Mouse (Mus musculus) midbrain, embryonic 12.5 days (tissue): ENCODE measurements around the gene Cep41. TPM values are rescaled to one million over a fixed set of nuclear protein-coding genes. Genes with fewer than 3 reads are reported as not detected.

ENCODE experiments used
- ATAC-seq: fragments of 200-750 bp; cut with Nextera tagmentation; 2 replicates; pipeline ENCODE4 v1.8.0; 2017; ENCODE audit warnings: low read depth, moderate TSS enrichment, moderate library complexity; ENCODE audit not compliant: low FRiP score
- H3K27ac ChIP-seq: fragments of 300-500 bp; sonication (generic); replicated peaks from 2 replicates; pipeline ENCODE4 v1.5.1; 2016; ENCODE audit warnings: mild to moderate bottlenecking
- H3K27me3 ChIP-seq: fragments of 300-500 bp; sonication (generic); 2 replicates; pipeline ENCODE4 v1.6.1; 2016; ENCODE audit warnings: mild to moderate bottlenecking
- H3K36me3 ChIP-seq: fragments of 300-500 bp; sonication (generic); 2 replicates; pipeline ENCODE4 v1.6.1; 2016
- H3K4me1 ChIP-seq: fragments of 300-500 bp; sonication (generic); 2 replicates; pipeline ENCODE4 v1.6.1; 2016
- H3K4me2 ChIP-seq: fragments of 300-500 bp; sonication (generic); replicated peaks from 2 replicates; pipeline ENCODE4 v1.6.1; 2016; ENCODE audit warnings: mild to moderate bottlenecking, moderate library complexity
- H3K4me3 ChIP-seq: fragments of 300-500 bp; sonication (generic); 2 replicates; pipeline ENCODE4 v1.5.1; 2016; ENCODE audit warnings: mild to moderate bottlenecking
- H3K9ac ChIP-seq: fragments of 300-500 bp; sonication (generic); replicated peaks from 2 replicates; pipeline ENCODE4 v1.6.1; 2016; ENCODE audit warnings: mild to moderate bottlenecking, moderate library complexity
- H3K9me3 ChIP-seq: fragments of 300-500 bp; sonication (generic); 2 replicates; pipeline ENCODE4 v1.6.1; 2016; ENCODE audit warnings: mild to moderate bottlenecking
- WGBS: fragments of 180-500 bp; shearing (Covaris S2); methylation state at CpG from one replicate; pipeline ENCODE4 v1.1.7; 2016; 5-methylcytosine and 5-hydroxymethylcytosine counted together
- polyA plus RNA-seq: library from polyadenylated mRNA; unstranded; fragments of >200 nt; fragmentation: Nextera tagmentation; extraction: Ambion mirVana; gene quantifications from 2 replicates; pipeline ENCODE4 v1.2.1, GENCODE M21; 2016

Cep41 gene
- polyA plus RNA-seq, 1 experiment from 2014 or later, result 20.1 TPM

DNA sequence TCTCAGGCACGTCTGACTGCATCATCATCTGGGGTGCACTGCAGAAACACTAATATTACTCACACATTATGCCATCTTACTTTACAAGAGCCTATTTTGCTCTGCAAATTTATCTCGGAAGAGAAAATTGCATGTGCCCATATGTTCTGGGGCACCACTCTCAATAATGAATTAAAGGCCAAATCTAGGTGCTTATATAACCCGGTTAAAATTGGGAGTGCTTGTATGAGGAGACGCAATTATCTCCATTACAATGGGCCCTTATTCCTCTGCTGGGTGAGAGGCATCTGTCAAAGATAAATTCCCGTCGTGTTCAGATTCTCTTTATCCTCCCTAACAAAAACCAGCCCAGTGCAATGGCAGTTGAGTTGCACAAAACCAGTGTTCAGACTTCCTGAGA, 28.8 kb downstream of the Cep41 start:
- H3K36me3 ChIP-seq, result no peaks in the 10 kb centered on the region
- H3K4me3 ChIP-seq, result no peak overlapping the region
- no peak overlapping the region for H3K9ac ChIP-seq
- no peak overlapping the region for H3K4me2 ChIP-seq
- H3K27me3 ChIP-seq, result no peaks in the 10 kb centered on the region
- peaks cover 34% of the 10 kb centered on the region for H3K4me1 ChIP-seq
- H3K27ac ChIP-seq, result peak overlapping the region; percentile 52
- 26% methylated on average over 6 of the region's 6 CpGs for WGBS
- ATAC-seq, result no peak
- H3K9me3 ChIP-seq, result no peaks in the 10 kb centered on the region

DNA sequence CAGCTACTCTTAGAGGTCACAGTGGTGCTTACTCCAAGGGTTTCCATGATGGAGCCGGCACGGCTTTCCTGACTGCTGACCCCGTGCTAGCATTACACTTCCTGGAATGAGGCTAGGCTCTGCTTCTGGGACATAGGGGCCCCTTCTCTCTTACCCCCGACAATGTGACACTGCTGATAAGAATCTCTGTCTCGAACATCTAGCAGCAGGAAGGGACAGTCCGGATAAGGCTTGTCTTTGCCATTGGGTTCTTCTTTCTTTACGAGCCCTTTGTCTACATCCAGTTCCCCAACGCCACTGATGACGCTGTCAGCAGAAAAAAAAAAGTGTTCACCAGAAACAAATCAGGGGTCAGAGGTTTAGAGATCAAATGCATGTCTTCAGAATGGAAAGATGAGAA, 34.9 kb downstream of the Cep41 start:
- H3K36me3 ChIP-seq, result peaks cover 4% of the 10 kb centered on the region; the same call in 1 of the 2 replicates
- peaks cover 32% of the 10 kb centered on the region for H3K4me1 ChIP-seq
- H3K27me3 ChIP-seq, result no peaks in the 10 kb centered on the region
- H3K4me2 ChIP-seq, result no peak overlapping the region
- no peak overlapping the region for H3K27ac ChIP-seq
- ATAC-seq, result no peak
- 76% methylated on average over 9 of the region's 9 CpGs for WGBS
- no peak overlapping the region for H3K4me3 ChIP-seq
- H3K9me3 ChIP-seq, result no peaks in the 10 kb centered on the region
- no peak overlapping the region for H3K9ac ChIP-seq

DNA sequence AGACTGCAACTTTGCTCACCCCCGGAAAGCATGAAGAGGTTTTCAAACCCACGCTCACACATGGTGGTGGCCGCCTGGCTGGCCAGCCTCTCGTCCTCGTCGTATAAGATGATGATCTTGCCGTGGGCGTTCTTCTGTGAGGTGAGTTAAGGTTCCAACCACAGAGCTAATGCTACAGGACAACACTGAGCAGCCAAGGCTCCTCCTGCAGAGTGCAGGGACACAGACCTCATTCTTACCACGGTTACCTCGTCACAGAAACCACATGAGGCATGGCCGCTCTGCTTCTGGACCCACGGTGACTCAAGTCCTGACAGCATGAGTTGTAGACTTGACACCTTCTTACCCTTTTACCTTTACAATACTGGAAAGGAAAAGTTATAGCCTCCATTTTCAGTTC, 36.3 kb downstream of the Cep41 start:
- H3K27ac ChIP-seq, result no peak overlapping the region
- peaks cover 44% of the 10 kb centered on the region for H3K4me1 ChIP-seq

DNA sequence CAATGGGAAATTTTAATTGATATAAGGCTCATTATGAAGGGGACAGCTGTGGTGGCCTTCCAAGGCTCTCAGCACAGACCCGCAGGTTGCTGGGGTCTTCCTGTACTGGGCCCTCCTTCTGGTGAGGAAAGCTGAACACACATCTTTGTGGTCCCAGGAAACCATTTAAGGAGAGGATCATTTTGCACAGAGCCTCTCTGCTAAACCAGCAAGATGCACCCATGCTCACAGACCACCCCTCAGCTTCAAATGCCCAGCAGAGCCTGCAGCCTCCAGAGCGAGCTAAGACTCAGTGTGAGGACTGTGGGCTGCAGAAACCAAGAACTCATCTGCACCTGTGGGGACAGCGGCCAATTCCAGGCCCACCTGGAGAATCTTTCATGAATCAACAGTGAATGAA, 38.6 kb downstream of the Cep41 start:
- H3K4me3 ChIP-seq, result no peak overlapping the region
- WGBS, result 79% methylated on average over 3 of the region's 3 CpGs
- H3K36me3 ChIP-seq, result peaks cover 4% of the 10 kb centered on the region; the same call in 1 of the 2 replicates
- peak overlapping the region; percentile 73 for H3K27ac ChIP-seq
- ATAC-seq, result peak; percentile 27; the same call in 1 of the 2 replicates
- no peak overlapping the region for H3K4me2 ChIP-seq
- no peaks in the 10 kb centered on the region for H3K27me3 ChIP-seq
- no peak overlapping the region for H3K9ac ChIP-seq
- H3K9me3 ChIP-seq, result no peaks in the 10 kb centered on the region
- H3K4me1 ChIP-seq, result peaks cover 44% of the 10 kb centered on the region

More for the DNA sequence above, 36.3 kb downstream of the Cep41 start:
- no peak for ATAC-seq
- Histone ChIP-seq H3K9me3 (no peaks in the 10 kb centered on the region), H3K4me2 (no peak overlapping the region), H3K36me3 (peaks cover 4% of the 10 kb centered on the region; the same call in 1 of the 2 replicates), H3K4me3 (no peak overlapping the region), H3K9ac (no peak overlapping the region), H3K27me3 (no peaks in the 10 kb centered on the region)
- WGBS, result 97% methylated on average over 12 of the region's 12 CpGs

DNA sequence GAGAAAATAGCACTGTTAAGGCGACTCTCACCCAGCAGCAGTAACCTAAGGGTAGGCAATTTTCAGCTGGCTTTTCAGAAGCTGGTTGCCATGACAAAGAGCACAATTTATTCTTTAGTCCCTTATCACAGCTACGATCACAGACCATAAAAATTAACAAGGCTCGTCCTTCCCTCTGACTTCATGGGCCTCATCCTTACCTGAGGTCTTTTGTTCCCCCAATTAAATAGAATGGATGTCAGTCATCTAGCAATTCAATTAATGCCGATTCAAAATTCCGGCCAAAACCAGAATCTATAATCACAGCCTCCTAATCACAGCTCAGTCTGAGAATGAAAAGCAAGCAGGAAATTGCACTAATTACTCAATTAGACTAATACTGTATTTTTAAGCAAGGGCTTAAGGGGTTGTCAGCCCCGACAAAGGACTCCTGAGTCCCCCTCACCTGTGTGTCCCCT, 39.1 kb downstream of the Cep41 start:
- Histone ChIP-seq H3K4me2 (no peak overlapping the region), H3K9me3 (no peaks in the 10 kb centered on the region), H3K4me1 (peaks cover 44% of the 10 kb centered on the region), H3K27me3 (no peaks in the 10 kb centered on the region), H3K27ac (peak overlapping the region; percentile 73), H3K36me3 (peaks cover 4% of the 10 kb centered on the region; the same call in 1 of the 2 replicates), H3K9ac (no peak overlapping the region), H3K4me3 (no peak overlapping the region)
- ATAC-seq, result peak; percentile 47; the same call in 1 of the 2 replicates
- WGBS, result 29% methylated on average over 6 of the region's 6 CpGs

DNA sequence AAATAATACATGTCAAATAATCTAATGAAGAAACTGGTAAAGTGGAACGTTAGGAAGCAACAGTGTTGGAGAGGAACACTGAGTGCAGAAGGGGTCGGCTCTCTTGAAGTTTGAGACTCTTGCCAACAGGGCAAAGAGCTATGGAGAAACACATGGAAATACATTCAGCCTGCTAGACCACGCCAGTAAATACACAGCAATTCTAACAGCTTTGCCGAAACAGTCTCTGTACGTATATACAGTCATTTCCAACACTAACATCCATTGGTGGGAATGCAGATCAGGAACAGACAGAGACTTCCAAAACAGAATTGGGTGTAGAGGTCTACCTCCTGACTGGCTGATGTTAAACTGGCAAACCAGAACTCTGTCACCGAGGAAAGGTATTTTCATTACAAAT, 40.0 kb downstream of the Cep41 start:
- no peaks in the 10 kb centered on the region for H3K27me3 ChIP-seq
- peak overlapping the region; percentile 73 for H3K27ac ChIP-seq
- no peak overlapping the region for H3K4me2 ChIP-seq
- H3K9ac ChIP-seq, result no peak overlapping the region
- no peaks in the 10 kb centered on the region for H3K9me3 ChIP-seq
- ATAC-seq, result no peak
- H3K4me3 ChIP-seq, result no peak overlapping the region
- H3K4me1 ChIP-seq, result peaks cover 44% of the 10 kb centered on the region
- peaks cover 4% of the 10 kb centered on the region; the same call in 1 of the 2 replicates for H3K36me3 ChIP-seq
- WGBS, result 90% methylated on average over 6 of the region's 6 CpGs

DNA sequence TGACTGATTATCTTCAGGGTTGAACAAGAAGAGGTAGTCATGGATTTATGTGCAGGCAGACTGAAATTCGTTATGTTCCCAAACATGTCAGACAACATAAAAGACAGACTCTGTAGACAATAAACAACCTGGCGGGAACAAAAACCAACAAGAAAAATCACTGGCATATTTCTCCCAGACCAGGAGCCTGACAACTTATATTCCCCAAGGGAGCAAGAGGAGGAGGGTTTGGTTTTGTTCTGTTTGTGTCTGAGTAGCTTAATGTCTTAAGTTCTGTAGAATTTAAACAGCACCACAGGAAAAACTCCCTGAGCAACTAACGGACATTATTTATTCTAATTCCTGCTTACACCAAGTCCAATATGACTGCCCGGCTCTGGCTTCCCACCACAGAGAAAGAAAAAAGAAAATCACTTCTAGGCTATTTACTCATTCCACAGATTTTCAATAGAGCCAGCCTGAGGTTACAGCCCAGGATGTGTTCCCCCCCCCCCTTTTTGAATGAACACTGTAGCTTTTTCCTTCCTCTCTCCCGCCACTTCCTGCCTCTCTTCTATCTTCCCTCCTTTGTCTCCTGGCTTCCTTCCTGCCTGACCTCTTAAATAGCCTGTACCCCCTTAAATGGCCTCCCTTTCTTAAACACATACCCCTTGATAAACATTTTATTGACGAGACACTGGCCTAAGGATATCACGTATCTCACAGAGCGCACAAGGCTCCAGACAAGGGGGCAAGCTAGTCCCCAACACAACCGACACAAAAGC, 40.9 kb downstream of the Cep41 start:
- no peaks in the 10 kb centered on the region for H3K9me3 ChIP-seq
- peaks cover 44% of the 10 kb centered on the region for H3K4me1 ChIP-seq
- peaks cover 4% of the 10 kb centered on the region; the same call in 1 of the 2 replicates for H3K36me3 ChIP-seq
- no peak overlapping the region for H3K4me2 ChIP-seq
- no peak overlapping the region for H3K9ac ChIP-seq
- H3K27me3 ChIP-seq, result no peaks in the 10 kb centered on the region
- 62% methylated on average over 9 of the region's 9 CpGs for WGBS
- peak overlapping the region; percentile 68 for H3K27ac ChIP-seq
- H3K4me3 ChIP-seq, result no peak overlapping the region
- ATAC-seq, result no peak

DNA sequence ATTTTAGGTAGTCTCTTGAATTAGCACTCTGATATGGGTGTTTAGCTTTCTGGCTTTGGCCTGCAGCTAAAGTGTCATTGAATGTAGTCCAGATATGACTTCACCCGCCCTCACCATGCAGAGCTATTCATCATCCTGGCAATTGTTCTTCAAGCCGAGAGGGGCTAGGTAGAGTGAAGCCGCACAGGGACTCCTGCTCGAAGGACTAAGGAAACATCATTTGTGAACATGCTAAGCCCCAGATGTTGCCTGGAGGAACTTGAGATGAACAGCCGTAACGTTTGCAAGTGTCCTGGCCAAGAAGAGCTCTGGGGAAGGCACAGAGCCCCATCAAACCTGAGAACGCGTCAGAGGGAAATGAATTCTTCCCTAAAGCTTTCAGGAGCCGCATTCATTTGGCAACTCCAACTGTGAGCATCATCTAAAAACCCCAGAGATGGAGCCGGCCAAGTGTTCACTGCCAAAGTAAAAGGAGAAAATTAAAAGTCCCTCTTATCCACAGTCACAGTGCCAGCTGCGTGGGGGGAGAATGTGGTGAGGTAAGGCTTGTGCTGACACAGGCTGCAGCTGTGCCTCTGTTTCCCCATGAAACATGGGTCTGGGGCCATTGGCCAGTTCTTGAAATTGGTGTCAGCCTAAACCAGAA, 43.8 kb downstream of the Cep41 start:
- Histone ChIP-seq H3K9me3 (no peaks in the 10 kb centered on the region), H3K27ac (no peak overlapping the region), H3K4me3 (no peak overlapping the region), H3K9ac (no peak overlapping the region), H3K36me3 (no peaks in the 10 kb centered on the region), H3K4me1 (peaks cover 24% of the 10 kb centered on the region), H3K4me2 (no peak overlapping the region), H3K27me3 (no peaks in the 10 kb centered on the region)
- 79% methylated on average over 11 of the region's 11 CpGs for WGBS
- ATAC-seq, result no peak

DNA sequence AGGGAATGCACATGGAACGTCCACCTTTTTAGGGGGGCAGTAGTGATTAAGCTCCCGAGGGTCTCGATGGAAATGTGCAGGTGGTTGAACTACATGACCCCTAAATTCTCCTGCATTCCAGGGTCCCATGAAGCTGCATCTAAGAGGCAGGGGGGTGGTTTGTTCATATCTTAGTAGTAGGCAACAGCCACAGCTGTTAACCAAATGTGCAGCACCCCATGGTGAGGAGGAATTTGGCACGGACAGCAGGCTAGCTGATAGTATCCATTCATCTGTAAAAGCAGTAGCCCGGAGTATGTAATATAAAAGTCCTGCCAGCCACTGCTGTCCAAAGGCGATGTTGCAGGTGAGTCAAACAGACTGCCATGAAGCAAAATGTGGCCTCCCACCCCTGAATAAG, 48.2 kb downstream of the Cep41 start:
- Histone ChIP-seq H3K9me3 (no peaks in the 10 kb centered on the region), H3K27me3 (no peaks in the 10 kb centered on the region), H3K36me3 (no peaks in the 10 kb centered on the region), H3K4me3 (no peak overlapping the region), H3K4me1 (peaks cover 5% of the 10 kb centered on the region; the same call in 1 of the 2 replicates), H3K27ac (no peak overlapping the region), H3K9ac (no peak overlapping the region), H3K4me2 (no peak overlapping the region)
- WGBS, result 78% methylated on average over 6 of the region's 6 CpGs
- no peak for ATAC-seq

DNA sequence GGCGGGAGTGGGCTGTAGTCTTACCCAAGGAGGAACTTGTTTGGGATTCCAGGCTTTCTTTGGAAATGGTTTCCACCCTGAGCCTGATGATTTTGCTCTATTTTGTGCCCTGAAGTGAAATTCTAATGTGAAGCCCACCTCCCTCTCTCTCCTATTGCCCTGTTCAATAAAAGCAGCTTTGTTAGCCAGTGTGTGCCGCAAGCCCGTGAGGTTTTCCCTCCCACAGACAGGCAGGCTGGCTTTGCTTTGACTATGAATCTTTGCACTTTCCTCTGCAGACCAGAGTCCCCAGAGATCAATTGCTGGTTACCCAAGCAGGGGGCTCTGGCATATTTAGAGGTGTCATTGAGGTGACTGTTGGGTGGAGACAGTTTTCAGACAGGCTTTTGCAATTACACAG, 49.1 kb downstream of the Cep41 start:
- H3K27ac ChIP-seq, result no peak overlapping the region
- 71% methylated on average over 3 of the region's 3 CpGs for WGBS
- no peak overlapping the region for H3K4me3 ChIP-seq
- H3K9ac ChIP-seq, result no peak overlapping the region
- no peak overlapping the region for H3K4me2 ChIP-seq
- no peaks in the 10 kb centered on the region for H3K9me3 ChIP-seq
- no peaks in the 10 kb centered on the region for H3K27me3 ChIP-seq
- ATAC-seq, result no peak
- peaks cover 5% of the 10 kb centered on the region; the same call in 1 of the 2 replicates for H3K4me1 ChIP-seq
- no peaks in the 10 kb centered on the region for H3K36me3 ChIP-seq

DNA sequence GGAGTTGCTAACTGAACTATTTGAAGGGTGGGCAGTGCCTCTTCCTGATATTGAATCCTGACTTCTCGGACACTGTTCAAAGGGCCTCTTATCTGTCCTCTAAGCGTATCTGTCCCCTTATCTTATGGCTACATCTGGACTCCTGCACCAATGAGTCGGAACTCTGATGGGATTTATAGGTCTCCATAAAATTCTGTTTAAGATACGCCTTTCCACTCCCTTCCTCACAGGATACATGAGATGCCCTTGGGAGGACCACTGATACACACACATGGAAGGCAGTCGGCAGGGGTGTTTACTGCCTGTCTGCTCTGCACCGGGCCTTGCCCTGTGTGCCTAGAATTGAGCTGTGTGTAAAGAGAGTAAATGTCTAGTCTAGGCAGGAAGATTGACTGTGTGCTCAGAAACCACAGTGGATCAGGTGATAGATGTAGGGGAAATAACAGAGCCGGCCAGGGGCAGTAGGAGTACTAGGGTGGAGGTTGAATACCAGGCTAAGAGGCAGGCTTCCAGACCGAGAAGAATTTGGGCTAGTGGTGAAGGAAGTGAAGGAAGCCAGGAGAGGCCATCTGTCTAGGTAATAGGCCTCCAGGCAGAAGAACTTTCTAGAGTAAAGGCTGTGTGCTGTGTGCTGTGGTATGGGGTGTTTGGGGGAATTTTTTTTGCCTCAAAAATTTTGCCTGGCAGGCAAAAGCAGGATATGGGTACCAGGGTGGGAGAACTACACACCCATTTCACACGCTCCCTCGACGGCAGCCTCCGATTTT, 49.7 kb downstream of the Cep41 start:
- Histone ChIP-seq H3K4me1 (peaks cover 5% of the 10 kb centered on the region; the same call in 1 of the 2 replicates), H3K9me3 (no peaks in the 10 kb centered on the region), H3K27me3 (no peaks in the 10 kb centered on the region), H3K9ac (no peak overlapping the region), H3K36me3 (no peaks in the 10 kb centered on the region), H3K4me2 (no peak overlapping the region), H3K4me3 (no peak overlapping the region), H3K27ac (no peak overlapping the region)
- no peak for ATAC-seq
- 89% methylated on average over 12 of the region's 12 CpGs for WGBS
